Mouse (Mus musculus) mouse trophoblast stem cell (cell line): ENCODE measurements around the gene Ajap1.

Experiments used
- in situ Hi-C, 2 experiments: fragments of 300-500 bp; cut with MseI, MboI; formaldehyde crosslinking; loops; 2 replicates in 1 of 2; 3 replicates in 1 of 2; pipeline ENCODE4 v1.15.1; 2025

Ajap1 gene

DNA sequence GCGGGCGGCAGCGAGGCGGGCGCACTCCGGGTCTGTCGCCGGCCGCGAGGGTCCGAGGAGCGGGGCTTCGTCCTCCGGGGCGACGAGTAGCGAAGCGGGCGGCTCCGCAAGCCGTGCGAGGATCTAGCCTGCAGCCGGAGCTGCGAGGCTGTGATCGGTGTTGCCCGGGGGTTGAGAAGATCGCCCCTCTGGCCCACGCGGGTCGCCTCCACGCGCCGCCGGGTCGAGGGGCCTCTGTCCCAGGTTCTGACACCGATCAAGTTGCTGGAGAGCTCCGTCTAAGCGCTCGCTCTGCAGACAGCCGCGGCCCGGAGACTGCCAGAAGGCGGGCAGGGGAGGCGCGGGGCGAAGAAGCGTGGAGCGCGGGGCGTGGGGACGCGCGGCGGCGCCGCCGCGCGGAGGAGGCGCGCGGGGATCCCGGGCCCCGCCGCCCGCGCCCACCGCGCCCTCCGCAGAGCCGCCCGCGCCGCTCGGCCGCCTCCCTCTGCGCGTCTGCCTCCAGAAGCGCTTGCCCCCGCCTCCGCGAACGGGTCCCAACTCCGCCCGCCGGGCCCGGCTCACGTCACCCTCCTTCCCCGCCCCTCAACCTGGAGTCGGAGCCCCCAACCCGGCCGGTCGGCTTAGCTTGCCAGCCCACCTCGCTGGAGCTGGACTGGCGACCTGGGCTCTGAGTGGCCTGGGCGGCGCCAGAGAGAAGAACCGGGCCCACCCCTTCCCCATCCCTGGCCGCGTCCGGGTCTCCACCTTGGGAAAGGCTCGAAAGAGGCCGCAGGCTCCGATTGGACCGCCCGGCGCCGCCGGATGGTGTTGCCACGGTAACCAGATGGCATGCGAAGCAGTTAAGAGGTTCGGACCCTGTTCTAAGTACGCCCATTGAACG is at the start of gene Ajap1:
Gene Ajap1, minus strand, starts transcription at position 353 of the 880 bp plus-strand sequence.
- in situ Hi-C loops, result no loop called here

DNA sequence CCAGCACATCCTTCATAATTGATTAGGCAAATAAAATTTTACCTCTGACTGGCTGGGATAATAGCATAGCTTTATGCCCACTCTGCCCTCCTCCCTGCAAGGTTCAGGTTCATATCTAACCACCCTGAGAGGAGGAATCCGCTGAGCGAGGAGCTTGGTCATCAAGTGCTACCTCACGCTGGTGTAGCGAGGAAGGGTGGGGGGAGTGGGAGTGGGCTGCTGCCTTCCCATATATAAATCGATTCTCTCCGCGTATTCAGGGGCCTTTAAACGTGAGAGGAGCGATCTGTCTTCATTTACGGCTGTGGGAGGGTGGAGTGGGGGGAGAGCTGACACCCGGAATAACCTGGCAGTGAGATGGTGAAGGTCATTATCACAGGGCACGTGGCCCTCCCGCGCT is 47.9 kb upstream of the Ajap1 start:
- in situ Hi-C loops, result no loop called here

DNA sequence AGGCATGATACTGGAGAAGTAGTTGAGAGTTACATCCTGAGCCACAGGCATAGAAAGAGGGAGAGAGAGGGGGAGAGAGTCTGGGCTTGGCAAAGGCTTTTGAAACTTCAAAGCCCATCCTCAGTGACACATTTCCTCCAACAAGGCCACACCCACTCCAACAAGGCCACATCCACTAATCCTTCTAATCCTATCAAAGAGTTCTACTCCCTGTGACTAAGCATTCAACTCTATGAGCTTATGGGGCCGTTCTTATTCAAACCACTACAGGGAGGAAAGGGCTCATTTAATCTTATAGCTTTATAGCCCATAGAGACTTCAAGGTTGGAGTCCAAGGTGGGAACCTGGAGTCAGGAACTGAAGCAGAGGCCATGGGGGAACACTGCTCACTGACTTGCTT is 39.0 kb upstream of the Ajap1 start:
- in situ Hi-C loops, result no loop called here

DNA sequence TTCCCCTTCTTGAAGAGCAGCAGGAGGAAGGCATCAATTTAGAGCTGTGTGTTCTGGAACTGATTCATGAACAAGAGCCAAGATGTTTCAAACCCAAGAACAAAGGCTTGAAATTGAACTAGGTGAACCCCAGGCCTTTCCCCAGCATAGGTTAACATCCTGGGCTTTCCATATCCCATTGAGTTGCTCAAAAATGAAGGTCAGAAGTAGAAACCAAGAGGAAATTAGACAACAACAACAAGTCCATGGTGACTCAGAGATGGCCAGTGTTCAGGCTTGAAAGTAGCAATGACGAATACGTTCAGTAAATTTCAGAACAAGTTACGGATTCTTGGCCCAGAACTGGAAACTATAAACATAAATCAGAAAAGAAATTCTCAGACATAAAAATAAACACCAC is 37.3 kb upstream of the Ajap1 start:
- in situ Hi-C loops, result no loop called here

DNA sequence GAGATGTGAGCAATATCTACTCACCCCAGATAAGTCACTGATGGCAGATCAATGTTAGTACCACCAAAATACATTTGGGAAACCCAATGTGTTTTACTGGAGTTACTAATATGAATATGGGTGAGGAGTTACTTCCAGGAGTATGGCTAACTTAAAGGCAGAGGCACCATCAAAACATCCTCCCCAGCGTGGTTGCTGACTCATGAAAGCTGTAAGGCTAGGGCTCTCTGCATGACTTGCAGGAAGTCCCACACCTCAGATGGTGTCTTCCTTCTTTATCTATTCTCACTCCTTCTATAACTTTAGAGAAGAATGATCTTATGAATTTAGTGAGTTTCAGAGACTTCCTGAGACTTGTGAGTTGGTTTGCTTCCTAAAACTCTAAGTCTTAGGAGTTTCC is 36.7 kb upstream of the Ajap1 start:
- in situ Hi-C loops, result no loop called here

DNA sequence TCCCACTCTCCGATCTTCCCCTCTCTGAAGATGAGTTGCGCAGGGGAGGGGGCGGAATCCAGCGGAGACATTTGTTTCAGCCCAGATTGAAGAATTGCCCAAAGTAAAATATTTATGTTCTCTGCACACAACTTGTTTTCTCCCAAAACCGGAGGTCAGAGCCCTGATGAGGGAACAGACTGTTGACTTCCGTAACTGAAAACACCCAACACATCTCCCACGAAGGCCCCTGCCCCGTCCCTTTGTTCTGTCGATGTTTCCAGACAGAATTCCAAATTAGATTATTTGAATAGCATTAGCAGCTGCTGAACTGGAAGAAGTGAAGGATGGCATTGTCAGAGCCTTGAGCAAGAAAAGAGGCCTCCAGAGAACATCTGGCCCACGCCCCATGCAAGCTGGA is 33.2 kb upstream of the Ajap1 start:
- in situ Hi-C loops, result no loop called here

DNA sequence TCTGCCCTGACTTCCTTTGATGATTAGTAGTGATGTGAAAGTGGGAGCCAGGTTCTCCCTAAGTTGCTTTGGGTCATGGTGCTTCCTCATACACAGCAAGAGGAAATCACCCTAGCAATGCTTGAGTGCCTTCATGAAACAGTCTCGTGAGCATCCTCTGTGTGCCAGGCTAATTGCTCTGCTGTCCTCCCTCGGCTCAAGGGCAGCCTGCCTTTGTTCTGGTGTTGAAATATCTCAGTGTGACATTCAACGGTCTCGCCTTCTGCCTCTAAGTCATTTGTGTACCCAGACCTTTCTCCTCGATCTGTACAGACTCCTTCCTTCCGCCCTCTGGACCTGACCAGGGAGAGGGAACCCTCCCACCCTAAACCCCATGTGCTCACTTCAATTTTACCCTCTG is 31.5 kb upstream of the Ajap1 start:
- in situ Hi-C loops, result no loop called here

DNA sequence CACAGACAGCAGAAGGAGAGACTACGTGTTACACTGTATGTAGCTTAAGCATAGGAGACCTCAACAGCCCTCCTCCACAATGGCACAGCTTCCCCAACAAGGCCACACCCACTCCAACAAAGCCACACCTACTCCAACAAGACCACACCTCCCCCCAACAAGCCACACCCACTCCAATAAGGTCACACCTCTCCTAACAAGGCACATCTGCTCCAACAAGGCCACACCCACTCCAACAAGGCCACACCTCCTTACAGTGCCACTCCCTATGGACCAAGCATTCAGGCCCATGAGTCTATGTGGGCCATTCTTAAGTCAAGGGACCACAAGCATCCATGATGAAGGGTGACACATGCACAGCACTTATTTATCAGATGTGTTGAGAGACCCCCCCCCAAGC is 28.9 kb upstream of the Ajap1 start:
- in situ Hi-C loops, result no loop called here

DNA sequence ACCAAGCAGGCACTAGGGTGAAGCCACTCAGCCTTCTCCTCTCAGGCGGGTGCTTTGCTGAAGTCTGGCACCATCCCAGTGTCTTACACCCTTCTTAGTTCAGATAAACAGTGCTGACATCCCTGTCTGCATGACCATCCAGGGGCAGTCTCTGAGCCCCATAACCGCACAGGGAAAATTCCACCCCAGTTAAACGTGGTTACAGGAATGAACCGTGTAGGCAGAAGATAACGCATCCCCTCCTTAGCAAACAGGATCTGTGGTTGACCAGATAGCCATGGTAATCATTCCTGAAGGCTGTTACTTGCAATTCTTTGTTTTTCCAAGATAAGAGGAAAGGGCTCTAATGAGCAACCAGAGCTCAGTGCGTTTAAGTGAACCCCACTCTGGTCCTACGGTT is 19.3 kb upstream of the Ajap1 start:
- in situ Hi-C loops, result no loop called here

DNA sequence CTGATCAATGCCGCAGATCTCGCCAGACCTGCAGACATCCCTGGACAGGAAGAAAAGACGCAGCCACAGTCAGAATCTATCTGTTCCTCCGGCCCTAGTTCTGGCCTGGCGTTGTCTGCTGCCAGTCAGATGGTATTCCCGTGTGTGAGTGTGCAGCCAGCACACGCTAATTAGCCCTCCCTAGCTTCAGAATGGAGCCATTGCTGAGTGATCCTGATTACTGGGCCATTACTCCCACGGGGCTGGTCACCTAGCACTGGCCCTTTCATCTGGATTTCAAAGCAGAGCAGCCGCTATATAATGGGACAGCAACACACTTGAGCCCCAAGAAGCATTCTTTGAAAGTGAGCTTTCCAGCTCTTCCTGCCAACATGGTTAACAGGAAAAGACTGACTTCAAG is 9.8 kb upstream of the Ajap1 start:
- in situ Hi-C loops, result no loop called here

DNA sequence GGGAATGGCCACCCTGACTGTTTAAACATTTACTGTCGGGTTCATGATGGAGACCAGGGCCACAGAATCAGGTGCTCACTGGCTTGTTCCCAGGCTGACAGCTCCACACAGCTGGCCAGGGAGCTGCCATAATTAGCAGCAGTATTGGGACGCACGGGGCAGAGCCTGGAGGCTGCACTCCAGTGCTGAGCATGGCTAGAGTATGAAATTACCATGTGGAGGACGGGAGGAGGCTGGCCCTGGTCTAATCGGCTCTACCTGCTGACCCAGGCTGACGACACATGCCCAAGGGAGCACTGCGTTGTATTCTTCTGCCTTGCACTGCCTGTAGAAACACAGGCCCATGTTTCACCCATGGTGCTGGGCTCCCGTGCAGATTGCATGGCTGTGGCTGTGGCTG is 6.5 kb upstream of the Ajap1 start:
- in situ Hi-C loops, result no loop called here

DNA sequence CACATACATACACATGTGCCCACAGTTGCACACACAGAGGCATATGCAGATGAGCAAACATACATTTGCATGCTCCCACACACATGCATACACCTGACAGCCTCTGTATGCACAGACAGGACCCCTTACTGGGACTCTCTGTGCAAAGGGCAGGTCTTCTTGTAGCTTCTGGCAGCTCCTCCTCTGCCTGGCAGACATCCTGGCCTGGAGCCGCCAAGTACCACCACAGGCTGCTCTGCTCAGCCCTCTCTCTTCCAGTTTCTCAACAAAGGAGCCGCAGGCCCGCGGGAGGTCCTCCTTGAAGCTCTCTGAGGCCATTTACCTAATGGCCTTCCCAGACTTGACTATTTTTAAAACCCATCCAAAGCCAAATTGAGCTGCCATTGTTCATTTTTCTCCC is 3.3 kb upstream of the Ajap1 start:
- in situ Hi-C loops, result no loop called here

DNA sequence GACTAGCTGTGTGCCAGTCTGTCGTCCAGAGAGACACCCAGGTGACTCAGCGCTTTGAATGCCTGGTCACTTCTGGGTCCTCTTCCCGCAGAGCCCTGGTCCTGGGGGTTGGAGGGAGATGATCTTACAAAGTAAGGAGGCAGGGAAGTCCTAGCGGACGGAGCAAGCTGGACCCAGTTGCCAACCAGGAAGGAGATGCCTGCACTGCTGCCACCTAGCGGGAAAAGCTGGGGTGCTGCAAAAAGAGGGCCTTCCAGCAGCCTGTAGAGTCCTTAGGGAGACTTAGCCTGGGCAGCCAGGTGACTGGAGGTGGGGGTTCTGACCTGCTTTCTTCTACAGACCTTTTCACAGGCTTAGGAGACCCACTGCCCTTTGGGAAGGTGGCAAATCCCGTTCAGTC is 1.8 kb upstream of the Ajap1 start:
- in situ Hi-C loops, result no loop called here

DNA sequence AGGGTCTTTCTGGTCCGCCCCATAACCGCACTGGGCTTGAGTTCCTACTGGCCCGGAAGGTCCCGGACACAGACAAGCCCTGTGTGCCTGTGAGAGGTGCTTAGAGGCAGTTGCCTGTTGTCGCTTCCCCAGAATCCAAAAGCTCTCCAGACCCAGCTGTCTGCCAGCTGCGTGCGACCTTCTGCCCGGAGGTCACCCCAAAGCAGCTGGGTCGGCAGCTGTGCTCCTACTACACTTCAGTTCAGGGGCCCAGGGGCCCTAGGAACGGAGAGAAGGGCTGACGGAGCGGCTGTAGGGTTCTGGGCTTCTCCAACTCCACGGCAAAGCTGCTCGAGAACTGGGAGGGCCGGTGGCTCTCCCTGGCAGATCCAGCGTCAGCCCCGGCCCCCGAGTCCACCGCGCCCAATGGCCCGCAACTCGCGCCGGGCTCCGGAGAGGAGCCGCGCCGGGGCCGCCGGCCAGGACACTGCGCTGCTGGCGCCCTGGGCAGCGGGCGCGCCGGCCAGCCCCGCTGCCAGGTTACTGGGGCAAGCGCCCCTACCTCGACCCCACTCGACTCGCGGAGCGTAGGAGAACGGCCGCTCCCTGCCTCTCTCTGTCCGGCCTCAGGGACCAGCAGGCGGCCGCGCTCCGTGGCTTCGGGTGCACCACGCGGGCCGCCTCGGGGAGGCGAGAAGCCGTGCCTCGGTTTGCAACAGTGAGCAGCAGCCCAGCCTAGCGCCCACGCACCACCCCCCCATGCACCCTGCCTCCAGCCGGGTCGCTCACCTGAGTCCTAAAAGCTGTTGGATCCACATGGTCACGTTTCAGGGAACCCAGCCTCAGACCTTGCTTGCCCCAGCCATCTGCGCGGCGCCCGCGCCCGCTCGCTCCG is 1.0 kb downstream of the Ajap1 start:
- in situ Hi-C loops, result no loop called here

DNA sequence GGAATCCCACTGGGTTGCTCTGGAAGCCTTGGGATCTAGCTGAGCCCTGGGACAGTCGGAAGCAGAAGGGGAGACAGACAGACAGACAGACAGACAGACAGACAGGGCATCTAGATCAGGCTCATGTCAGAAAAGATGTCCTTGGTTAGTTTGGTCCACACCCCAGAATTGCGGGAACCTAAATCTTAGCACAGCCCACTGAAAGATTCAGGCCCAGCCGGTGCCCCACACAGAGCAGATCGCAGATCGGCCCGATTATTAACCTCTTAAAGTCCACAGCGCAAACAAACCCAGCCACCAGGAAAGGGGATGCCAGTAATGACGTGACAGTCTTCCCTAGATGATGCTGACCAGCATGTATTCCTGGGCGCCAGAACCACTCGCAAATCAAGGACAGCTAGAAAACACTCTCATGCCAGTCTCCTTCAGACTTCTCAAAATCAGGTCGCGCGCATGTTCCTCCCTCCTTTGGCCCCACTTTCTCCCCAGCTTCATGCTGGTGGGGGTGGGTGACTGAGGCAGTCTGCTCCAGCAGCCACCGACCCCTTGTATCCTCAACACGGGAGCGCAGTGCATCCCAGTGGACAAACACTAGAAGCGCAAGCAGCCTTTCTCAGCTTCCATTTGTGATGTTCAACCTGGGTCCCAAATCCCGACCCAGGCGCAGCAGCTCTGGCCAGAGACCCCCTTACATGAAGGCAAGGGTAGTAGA is 1.9 kb downstream of the Ajap1 start:
- in situ Hi-C loops, result no loop called here

DNA sequence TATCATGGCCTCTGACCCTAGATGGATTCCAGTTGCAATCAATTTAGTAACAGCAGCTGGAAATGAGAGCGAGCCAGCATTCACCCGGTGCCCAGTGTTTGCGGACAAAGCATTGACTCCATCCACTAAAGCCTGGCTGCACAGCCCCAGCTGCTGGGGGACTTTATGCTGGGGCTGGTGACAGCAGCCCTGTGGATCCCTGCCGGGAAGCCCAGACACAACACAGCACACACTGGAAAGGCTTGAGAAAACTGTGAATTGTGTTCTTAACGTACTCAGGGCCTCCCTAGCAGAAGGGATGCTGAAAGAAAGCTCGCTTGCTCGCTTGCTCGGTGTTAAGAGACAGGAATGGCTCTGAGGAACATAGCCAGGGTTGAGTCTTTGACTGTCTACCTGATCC is 3.5 kb downstream of the Ajap1 start:
- in situ Hi-C loops, result no loop called here

DNA sequence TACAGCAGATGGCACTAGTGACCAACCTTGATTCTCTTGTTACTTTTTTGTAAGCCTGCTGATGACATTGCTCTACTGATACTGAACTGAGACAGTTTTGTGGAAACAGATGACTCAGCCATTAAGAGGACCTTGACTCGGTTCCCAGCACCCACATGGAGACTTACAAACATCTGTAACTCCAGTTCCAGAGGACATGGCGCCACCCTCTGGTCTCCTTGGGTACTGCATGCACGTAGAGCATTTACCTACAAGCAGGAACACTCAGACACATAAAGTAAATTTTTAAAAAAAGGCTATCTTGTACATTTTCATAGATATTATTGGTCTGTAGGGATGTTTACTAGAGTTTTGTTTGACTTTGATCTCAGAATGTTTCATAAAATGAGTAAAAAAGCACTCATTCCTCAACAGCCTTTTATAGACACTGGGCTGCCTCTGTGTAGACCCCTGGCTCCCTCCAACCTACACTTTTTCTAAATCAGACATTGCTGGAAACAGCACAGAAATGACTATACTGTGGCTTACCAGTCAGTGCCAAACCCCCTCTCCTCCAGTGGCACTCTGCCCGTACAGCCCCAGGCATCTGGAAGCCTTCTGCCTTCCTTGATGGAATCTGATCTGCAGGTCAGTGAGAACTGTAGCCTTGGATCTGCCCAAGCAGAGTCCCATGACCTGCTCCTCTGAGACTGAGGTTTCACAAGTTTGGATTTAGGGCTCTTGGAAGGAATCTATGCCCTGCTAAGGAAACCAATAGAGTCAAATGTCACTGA is 8.9 kb downstream of the Ajap1 start:
- in situ Hi-C loops, result no loop called here

DNA sequence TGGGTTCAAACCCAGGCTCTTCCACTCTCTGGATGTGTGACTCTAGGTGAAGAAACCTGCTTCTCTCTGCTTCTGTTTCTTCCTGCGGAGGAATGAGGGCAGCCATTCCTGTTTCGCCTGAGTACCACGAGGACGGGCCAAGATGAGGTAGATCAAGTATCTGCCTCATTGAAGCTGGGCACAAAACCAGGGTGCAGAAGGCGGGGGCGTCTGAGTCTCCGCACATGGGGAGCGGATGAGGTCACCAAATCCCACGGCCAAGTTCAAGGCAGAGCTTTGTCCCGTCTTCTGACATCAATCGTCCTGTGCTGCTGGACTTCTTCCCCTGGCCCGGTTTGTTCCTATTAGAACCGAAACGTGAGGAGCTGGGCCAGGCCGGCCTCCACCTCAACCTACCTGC is 12.9 kb downstream of the Ajap1 start:
- in situ Hi-C loops, result no loop called here

DNA sequence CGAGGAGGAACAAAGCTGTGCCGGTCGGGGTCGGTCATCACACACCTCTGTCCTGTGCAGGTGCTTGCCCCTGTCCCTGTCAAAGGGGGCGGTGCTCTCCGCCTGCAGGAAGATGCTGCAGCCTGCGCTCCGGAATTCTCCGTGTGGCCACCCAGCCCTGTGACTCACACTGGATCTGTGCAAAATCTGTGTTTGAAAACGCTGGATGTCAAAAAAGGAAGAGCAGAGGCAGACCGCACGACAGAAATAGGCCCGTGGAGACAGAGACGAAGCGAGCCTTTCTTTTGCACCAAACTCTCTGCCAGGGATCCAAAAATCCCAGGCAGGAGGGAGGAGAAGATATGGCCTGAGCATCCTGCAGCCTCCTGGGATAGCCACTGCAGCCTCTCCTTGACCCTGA is 22.7 kb downstream of the Ajap1 start:
- in situ Hi-C loops, result no loop called here

DNA sequence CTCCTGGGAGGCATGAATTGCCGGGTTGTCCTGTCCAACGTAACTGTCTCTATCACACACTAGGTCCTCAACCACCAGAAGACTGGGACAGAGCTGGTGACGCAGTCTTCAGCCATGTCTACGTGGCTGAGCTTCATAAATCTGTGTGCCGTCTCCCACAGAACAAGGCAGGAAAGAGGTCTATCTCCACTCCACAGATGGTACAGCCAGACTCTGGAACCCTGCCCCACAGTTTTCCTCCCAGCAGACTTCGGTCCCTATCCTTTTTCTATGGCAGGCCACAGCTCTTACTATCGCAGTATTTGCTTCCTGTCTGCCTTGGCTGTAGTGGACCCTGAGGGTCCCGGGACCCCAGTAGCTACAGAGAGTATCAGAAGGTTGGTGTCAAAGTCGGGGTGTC is 23.1 kb downstream of the Ajap1 start:
- in situ Hi-C loops, result no loop called here

DNA sequence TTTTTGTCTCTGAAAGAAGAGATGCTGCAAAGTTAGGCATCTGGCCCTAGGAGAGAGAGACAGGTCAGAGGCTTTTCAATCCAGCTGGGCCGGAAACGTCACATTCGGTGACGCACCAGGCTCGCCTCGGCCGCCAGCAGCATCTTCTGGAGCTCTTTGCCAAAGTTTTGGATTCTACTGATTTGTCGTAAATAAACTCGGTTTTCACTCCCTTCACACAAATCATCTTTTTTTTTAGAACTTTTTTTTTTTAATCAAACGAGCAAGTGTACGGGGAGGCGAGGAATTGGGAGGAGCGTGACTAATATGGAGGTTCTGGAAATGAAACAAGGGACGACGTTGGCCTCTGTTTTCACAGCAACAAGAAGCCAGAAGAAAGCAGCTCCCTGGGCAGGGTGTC is 23.8 kb downstream of the Ajap1 start:
- in situ Hi-C loops, result no loop called here

DNA sequence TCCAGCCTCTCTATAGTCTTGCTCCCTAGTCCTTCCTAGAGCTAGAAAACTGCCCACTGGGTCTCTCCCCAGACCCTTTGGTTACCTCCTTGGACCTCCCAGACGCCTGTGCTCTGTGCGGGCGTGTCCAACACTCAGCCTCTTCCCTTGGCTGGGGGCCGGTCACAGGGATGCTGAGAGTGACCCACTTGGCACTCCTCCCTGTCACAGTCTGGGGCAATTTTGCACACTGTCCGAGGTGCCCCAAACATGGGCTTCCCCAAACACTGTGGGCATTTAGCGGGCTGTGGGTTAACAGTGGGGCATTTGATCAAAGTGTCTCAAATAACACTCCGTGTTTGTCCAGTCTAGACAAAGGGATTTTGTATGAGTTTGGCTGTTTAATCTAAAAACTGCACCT is 29.1 kb downstream of the Ajap1 start:
- in situ Hi-C loops, result no loop called here
